Mouse (Mus musculus) right cerebral cortex, postnatal 25 days (tissue): ENCODE results near the gene Cox6b2.
A peak's percentile ranks its signal among the peaks of the same experiment; 100 is the strongest.

Experiments used
- DNase-seq: peaks from one replicate; pipeline ENCODE4 v3.0.0; 2022

Gene Cox6b2

DNA sequence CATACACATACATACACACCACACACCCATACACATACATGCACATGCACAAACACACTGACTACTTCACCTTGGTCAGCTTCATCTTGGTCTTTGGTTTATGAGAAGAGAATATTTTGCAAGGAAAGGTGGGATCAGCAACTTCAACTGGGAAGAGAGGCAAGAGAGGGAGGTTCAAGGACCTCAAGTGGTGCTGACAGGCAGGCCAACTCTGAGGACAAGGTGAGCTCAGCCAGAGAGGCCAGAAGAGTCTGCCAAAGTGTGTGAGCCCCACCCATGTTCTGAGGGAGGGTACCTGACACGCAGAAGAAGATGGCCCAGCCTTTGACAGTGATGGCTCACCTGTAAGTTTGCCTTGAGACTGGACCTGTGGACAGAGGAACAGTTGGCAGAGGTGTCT, 6.8 kb upstream of the Cox6b2 start:
- no peak for DNase-seq

DNA sequence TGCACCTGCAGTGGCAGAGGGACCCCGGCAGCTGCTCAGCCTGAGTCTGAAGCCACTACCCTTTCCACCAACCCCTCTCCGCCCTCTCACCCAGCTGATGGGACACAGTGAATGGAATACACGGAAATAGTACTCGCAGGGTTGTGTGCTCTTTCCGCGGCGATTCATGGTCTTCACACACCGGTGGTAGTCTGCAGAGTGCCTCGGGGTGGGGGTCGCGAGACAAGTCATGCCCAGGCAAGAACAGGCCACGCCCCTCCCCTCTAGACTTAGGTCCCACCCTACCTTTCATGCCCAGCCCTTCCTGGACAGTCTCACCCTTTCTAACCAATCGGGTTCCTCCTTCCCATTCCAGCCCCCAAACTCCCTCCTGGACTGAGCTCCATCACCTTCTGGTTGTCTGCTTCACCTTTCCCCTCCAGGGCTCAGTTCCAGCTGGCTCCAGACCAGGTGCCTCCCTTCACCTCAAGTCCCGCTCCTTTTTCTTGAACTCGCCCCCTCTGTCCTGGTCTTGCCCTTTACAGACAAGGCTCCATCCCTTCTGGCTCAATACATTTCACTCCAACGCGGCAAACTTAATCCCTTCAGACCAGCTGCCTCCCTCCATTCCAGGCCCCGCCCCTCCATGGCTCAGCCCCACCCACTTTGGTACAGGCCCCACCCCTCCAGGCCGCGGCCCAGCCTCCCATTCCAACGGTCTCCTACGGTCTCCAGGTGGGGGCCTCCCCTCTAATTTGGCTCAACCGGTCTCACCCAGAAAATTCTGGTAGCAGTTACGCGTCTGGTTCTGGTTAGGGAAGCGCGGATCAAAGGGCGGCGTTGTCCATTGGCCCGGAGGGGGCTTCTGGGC, 698 bp downstream of the Cox6b2 start:
- DNase-seq: no peak

DNA sequence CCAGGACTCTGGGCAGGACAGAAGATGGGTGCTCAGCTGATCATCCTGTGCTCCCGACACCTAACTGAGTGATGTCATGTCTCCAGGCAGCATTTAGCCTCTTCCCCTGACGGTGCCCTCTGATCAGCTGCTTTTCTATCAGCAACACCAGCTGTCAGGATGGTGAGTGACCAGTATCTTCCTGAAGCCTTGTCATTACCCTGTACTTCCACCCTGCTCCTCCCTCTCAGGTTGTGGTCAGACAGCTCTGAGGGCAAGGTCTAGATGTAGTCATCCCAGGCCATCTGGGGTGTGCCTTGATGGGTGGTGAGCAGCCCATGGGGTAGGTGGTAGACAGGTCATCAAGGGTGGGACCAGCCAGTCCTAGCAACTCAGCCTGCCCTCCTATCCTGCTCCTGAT, 3.7 kb downstream of the Cox6b2 start:
- no peak for DNase-seq

DNA sequence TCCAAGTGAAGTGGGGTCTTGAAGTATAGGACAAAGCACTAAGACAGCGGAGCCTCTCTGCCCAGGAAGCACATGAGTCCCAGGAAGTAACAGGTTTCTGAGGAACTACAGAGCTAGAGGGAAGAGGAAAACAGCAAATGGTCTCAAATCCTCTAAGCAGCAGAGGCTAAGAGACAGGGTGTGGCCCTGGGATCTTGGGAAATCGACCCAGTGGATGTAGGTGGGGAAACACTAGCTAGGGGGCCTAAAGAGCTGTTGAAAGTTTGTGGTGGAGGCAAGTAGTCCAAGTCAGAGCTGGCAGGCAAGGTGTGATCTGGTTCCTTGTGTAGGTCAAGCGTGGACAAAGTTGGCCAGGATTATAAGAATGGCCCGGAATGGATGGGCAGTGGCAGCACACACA, 4.6 kb downstream of the Cox6b2 start:
- no peak for DNase-seq

DNA sequence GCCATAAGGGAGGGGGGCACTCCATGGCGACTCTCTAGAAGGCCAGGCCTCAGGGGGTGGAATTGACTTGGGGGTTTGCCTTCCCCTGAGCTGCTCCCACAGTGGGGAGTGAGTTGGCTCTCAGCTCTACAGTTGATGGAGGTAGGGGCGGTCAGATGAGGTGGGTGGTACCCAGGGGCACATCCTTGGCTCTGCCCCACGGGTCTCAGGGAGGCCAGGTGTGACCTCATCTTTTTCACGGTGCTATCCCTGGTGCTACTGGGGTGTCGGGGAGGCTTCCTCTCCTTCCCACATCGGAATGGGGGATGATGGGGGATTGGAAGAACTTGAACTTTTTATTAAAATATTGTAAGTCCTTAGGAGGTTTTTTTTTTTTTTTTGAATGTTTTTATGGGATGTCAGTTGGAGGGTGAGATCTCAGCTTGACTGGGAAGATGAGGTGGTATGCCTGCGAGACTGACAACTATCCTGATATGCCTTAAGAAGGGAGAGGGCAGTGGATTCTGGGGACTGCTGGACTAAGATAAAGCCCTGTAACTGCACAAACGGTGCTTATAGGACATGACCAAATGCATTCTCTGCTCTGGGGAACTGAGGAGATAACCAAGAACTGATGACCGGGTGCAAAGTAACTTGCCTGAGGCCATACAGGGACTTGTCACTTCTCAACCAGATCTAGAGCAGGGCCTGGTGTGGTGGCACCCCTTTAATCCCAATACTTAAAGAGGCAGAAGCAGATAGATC, 5.6 kb downstream of the Cox6b2 start:
- DNase-seq: no peak

DNA sequence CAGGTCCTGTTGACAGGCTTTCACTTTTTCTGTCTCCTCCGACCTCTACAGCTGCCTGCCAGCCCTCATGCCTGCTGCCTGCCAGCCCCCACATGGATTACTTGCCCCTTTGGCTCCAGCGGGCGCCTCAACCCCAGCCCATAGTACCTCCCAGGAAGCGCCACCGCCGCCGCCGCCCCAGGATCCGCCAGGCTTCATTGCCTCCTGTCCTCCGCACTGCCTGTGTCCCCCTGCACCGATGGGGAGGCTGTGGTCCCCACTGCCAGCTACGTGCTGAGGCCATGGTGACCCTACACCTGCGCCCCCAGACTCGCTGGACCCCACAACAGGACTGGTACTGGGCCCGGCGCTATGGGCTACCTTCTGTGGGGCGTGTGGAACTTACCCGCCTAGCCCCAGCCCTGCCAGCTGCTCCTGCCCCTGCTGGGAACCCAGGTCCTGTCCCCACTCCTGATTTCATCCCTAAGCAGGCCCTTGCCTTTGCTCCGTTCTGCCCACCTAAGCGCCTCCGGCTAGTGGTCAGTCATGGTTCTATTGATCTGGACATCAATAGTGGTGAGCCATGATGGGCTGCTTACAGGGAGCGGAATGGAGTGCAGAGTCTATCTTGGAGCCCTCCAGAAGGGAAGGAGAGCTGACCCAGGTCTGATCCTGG, 6.4 kb downstream of the Cox6b2 start:
- no peak for DNase-seq

DNA sequence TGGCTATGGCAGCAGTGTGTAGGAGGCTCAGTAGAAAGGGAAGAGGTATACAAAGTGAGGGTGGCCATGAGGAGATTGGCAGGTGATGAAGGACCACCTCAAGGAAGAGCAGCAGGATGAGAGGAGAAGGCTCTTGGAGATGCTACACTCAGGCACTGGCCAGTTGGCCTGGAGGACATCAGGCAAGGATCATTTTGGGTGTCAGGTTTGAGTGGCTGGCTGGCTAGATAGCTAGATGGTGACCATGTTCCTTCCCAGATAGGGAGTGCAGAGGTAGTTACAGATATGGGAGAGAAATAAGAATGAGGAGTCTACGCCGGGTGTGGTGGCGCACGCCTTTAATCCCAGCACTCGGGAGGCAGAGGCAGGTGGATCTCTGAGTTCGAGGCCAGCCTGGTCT, 8.0 kb downstream of the Cox6b2 start:
- DNase-seq: no peak

DNA sequence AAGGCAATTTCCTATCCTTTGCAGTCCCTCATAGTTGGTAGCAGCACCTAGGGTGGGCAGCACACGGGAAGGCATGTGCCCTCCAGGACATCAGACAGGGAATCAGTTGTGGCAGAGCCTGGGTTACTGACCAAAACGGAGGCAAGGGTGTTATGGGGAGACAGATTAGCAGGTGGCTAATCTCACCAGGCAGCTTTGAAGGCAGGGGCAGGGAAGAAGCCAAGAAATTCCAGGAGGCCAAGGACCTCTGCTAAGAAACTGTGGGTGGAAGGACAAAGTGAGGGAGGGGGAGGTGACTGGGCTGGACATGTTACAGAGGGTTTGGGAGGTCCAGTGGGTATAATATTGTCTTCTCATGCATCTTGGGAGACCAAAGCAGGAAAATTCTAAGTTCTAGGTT, 9.5 kb downstream of the Cox6b2 start:
- DNase-seq: no peak

DNA sequence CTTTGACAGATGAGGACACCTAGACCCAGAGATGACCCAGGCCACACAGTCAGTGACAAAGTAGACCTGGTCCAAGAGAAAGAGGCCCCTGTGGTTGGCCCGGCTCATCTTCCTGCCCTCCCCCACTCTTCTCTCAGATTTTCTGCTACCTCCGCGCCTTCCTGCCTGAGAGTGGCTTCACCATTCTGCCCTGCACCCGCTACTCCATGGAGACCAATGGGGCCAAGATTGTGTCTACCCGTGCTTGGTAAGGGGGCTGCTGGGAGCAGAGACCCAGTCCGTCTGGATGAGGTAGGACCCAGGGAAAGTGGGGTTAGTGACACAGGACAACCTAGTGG, 10.4 kb downstream of the Cox6b2 start:
- no peak for DNase-seq

DNA sequence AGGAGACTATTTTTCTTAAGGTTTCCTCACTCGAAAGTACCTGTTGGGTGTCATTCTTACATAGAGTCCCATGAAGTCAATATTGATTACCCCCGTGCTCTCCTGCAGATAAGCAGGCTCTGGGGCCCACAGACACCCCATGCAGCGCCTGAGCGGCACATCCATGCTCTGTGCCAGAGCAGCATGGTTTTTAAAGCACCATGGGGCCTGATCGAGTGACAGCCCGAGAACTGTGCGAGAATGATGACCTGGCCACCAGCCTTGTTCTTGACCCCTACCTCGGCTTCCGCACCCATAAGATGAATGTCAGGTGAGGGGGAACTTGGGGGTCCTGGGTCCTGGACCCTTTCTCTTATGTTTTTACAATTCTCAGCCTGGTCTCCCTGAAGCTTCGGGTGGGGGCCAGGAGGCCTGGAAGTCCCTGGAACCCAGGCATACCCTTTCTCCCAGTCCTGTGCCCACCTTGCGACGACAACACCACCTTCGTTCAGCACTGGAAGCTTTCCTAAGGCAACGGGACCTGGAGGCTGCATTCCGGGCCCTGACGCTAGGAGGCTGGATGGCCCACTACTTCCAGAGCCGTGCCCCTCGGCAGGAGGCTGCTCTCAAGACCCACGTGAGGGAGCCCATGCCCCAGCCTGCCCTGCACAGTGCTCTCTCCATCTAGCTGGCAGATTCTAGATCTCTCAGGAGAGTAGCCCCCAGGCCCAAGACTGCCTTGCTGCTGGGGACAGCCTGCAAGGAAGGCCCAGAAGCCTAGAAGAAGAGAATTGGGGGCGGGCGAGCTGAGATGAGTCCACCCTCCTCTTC, 11.0 kb downstream of the Cox6b2 start:
- no peak for DNase-seq

DNA sequence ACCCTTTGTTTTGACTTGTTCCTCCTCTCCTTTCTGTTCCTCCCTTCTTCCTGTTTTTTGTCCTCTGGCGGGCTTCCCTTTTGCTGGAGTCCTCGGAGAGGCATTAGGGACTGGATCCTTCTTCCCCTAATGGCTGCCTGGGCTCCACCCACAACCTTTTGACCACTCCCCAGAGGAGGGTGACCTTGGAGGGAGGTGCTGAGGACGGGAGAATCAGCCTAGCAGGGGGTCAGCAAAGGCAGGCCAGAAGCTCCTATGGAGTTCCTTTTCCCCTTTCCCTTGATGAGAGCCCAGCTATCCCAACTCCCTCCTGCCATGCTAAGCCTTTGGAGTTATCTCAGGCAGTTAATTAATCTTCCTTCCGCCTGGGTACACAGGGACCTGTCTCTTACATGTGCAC, 11.7 kb downstream of the Cox6b2 start:
- peak; percentile 27 for DNase-seq

DNA sequence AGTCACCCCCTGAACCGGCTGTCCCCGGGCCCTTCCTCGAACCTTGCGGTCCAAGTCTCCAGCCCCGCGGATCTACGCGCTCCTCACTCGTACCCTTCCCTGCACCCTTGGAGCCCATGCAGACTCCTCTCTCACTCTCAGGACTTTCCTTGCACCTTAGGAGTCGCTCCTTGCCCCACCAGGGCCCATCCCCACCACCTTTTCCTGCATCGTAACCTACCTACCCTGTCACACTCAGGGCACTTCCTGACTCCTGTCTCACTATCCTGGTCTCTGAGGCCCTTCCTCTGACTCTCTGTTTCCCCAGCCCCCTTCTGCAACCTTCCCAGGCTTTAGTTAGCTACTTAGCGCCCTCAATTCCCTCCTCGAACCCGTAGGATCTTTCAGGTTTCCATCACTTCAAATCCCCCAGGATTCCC, 12.6 kb downstream of the Cox6b2 start:
- DNase-seq: no peak

DNA sequence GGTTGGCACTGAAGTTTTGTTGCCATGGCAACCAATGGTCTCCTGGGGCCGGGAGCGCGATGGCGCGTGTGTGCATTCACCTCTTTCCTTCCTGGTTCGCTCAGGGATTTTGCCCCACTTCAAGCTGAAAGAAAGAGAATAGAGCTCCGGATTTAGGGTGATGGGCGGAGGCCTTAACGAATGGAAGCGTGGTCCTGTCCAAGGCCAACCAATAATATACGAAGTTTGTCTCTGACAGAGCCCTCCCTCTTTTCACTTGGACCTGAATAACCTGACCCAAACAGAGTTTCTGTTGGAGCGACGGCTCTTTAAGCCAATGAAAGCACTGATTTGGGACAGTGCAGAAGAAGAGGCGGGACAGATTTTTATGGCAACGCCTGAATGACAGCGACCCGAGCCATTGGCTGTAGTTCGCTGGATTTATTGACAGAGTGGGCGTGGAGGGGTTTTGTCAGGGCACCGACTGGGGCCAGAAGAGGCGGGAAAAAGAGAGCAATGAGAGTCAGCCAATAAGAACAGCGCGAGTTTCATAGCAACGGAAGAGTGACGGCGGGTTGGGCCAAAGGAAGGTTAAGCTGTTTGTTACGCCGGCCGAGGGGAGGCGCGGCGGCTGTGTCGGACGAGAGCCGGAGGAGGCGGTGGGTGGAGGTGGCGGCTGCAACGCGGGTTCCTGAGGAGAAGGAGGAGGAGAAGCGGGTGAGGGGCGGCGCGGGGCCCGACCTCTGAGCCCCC, 13.2 kb downstream of the Cox6b2 start, which contains the start of gene Kmt5c:
Kmt5c (plus strand) TSS at position 572 of the 732 bp plus-strand sequence.
- DNase-seq: peak; percentile 98

DNA sequence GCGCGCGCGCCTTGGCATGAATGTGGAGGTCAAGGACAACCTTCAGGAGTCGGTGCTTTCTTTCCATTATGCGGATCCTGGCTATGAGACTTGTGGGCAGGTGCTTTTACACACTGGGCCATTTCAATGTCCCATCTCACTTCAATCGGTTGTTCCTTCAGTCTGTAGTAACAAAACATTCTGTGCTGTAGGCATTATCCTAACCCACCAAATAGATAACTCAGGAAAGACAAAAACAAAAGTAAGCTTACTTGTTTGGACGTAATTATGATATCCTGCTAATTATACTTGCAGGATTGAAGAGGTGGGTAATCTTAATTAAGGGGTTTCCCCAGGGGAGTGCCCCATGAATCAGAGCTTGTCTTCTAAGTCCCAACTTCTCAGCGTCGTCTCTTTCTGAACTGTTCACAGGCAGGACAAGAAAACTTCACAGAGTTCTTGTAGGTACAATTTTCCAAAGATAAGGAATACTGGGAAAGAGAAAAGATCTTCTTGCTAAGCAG, 13.8 kb downstream of the Cox6b2 start:
- no peak for DNase-seq

DNA sequence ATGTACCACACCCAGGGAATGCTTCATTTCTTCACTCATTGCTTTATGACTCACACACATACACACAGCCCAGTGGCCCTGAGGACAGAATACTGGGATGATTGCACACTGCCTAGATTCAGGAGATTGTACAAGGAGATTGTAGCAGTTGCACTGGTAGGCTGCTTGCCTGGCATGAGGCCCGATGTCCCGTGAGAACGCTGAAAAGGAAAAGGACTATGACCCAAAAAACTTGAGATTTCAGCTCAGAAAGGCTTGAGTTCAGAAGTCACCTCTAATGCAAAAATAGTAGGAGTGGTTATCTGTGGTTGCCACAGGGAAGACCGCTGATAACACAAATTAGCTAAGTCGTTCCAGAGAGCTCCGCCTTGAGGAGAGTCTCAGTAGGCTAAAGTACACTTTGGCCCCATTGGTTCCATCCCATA, 19.9 kb downstream of the Cox6b2 start:
- no peak for DNase-seq

DNA sequence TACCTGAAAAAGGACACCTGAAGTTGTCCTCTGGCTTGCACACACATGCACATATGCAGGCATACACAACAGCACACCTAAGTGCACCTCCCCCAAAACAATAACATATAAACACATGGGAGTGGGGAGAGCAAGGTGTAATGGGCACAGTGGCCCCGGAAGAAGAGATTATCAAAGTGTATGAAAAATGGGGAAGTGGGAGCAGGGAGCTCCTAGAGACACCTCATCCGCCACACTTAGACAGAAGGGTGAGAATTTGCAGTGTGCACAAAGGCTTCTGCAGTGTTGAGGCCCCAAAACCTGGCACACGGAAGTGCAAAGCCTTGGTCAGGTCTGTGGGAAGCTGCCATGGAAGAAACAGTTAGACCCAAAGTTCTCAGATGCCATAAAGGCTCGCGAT, 21.8 kb downstream of the Cox6b2 start:
- no peak for DNase-seq

DNA sequence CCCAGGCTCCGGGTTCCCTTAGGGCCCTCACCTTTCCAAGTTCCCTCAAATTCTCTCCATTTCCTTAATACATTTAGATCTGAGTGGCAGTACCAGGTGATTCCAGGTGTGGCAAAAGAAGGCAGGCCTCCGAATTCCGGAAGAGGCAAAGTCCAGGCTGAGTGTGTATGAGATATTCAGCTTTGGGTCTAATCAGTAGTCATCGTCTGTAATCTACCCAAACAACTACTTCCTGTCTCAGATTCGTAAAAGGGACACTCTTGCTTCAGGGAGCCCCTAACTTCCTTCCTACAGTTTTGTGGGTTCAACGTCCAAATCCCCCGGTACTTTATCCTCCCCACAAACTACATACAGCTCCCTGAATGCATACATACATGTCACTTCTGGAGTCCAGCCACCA, 27.7 kb downstream of the Cox6b2 start, which contains the start of gene Tmem150b:
Tmem150b (minus strand) TSS at position 81 of the 400 bp plus-strand sequence.
- no peak for DNase-seq

DNA sequence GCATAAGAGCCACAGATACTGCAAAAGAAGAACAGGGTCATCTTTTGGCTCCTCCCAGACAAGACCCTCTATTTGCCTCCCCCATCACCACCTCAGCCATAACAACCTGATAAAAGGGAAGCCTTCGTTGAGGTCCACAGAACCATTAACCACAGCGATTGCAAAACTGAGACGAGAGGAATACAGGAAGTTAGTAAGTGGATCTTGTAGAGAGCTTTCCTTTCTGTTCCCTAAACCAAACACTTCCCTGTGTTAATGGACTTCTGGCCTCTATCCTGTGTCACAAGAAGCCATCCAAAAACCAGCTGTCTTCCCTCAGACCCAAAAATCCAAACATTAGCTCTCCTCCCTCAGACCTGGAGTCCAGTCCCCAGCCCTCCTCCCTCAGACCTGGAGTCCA, 28.5 kb downstream of the Cox6b2 start:
- no peak for DNase-seq

DNA sequence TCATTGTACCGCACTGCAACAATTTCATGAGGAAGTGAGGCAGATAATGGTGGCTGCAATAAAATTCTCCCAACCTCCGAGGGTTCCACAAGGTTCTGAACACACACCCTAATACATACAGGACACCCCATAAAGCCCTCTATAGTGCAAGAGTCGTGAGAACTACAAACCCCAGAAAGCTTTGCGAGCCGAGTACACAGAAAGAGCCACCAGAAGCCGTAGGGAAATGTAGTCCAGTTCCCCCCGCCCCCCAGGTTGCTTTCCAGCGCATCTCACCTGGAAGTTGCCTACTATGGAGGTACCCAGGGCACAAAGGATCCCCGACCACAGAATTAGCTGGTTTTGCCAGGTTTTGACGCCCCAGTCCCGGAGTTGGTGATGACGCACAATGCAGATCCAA, 29.4 kb downstream of the Cox6b2 start:
- DNase-seq: peak; percentile 32

DNA sequence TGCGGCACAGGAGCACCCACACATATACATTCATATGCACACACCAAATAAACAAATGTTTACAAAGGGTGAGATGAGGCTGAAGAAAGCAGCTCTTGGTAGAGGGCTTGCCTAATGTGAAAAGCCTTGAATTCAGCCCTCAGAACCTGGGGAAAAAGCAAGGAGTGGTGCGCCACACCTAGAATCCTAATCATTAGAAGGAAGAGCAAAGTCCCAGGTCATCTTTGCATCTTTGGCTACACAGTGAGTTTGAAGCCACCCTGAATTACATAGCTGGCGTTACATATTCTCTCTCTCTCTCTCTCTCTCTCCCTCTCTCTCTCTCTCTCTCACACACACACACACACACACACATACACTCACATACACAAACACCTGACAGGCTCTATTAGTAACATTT, 33.6 kb downstream of the Cox6b2 start:
- no peak for DNase-seq

DNA sequence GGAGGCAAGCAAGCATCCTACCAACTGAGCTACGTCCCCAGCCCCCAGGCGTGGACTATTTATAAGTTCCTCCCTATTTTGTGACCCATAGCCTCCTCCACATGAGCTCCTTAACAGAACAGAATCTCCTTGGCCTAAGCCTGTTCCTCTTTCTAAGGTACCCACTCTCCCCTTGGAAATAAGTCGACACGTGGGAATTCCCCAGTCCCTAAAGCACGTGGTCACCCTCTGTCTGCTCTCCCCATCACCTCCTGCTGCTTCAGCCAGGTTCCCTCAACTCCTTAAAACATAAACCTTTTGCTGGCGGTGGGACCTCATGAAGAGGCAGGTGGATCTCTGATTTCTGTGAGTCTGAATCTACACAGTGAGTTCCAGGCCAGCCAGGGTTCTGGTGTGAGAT, 35.9 kb downstream of the Cox6b2 start:
- DNase-seq: no peak

DNA sequence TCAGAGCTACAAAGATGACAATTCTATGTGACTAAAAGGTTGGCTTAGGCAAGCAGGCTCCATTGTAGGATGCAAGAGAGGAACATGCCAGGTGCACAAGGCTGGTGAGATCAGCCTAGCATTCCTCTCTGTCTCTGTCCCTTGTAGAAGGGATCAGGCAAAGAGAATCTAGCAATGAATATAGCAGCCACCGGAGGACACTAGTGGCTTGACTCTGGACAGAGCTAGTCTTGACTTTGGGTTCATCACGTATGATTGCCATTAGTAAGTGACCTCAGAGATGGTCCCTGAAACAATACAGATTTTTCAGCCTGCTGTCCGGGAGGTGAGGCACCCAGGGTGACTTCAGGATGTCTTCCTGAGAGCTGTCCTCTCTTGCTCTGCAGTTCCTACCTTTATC, 40.3 kb downstream of the Cox6b2 start:
- no peak for DNase-seq
